Mouse (Mus musculus): ENCODE results near the gene Pacrg.

DNA sequence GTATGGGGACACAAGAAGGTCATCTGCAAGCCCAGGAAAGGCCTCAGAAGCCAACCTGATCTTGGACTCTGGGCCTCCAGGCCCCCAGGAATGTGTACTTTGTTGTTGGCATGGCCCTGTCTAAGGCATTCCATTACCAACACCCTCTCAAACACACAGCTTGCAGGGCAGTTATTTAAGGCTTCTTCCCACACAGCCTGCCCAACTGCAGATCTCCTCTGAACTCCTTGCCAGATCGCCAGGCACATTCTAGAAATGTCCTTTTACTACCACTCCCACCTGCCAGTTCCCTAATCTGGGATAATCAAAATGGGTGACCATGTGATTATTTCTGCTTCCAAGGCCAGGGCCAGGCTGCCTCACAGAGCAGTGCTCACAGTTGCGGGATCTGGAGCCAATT, 338.7 kb downstream of the Pacrg start:
- TF ChIP-seq POLR2AphosphoS2 (IDR thresholded peaks at IDR 0.05; ENCODE audit: low read length) (no peak), USF2 (IDR thresholded peaks at IDR 0.05; ENCODE audit: borderline replicate concordance in 1 of 2, insufficient read depth in 1 of 2, low read depth in 1 of 2, low read length in 2 of 2) (no peak), USF1 (IDR thresholded peaks at IDR 0.05; ENCODE audit: low read depth, low read length) (no peak), MAX (IDR thresholded peaks at IDR 0.05; ENCODE audit: low read length) (no peak), CTCF (IDR thresholded peaks at IDR 0.05 in 2 of 3, conservative IDR thresholded peaks at IDR 0.05 in 1 of 3; ENCODE audit: control insufficient read depth in 1 of 3, insufficient read depth in 1 of 3, low read depth in 2 of 3, low read length in 3 of 3, poor library complexity in 1 of 3, severe bottlenecking in 1 of 3) (no peak), POLR2A (IDR thresholded peaks at IDR 0.05; ENCODE audit: control insufficient read depth in 1 of 2, insufficient read depth in 1 of 2, low read depth in 1 of 2, low read length in 2 of 2, poor library complexity in 1 of 2) (no peak), SMC3 (IDR thresholded peaks at IDR 0.05; ENCODE audit: low read depth, low read length) (no peak), ZC3H11A (IDR thresholded peaks at IDR 0.05; ENCODE audit: low read depth, low read length) (no peak), E2F4 (IDR thresholded peaks at IDR 0.05; ENCODE audit: borderline replicate concordance, low read depth, low read length) (no peak), ETS1 (IDR thresholded peaks at IDR 0.05; ENCODE audit: low read depth, low read length) (no peak), MEF2A (IDR thresholded peaks at IDR 0.05; ENCODE audit: extremely low read depth, insufficient replicate concordance, low read depth, low read length, poor library complexity, severe bottlenecking) (no peak), EP300 (IDR thresholded peaks at IDR 0.05; ENCODE audit: low read depth in 1 of 2, low read length in 2 of 2) (no peak), CHD2 (IDR thresholded peaks at IDR 0.05; ENCODE audit: low read length) (no peak), TCF12 (IDR thresholded peaks at IDR 0.05; ENCODE audit: low read depth, low read length) (no peak)

Data from MEL (cell line).